Mouse (Mus musculus) ovary, postnatal 14 days (tissue): ENCODE results near the gene Ift122.
A peak's percentile ranks its signal among the peaks of the same experiment; 100 is the strongest.
"Not testable (repeated sequence)": the region's sequence is repeated elsewhere in the genome, so short reads cannot be mapped to it uniquely, and the experiment has no call there.

Experiments
- DNase-seq: peaks from one replicate; pipeline ENCODE4 v3.0.0; 2022; ENCODE audit warnings: low spot score

Ift122 gene

DNA sequence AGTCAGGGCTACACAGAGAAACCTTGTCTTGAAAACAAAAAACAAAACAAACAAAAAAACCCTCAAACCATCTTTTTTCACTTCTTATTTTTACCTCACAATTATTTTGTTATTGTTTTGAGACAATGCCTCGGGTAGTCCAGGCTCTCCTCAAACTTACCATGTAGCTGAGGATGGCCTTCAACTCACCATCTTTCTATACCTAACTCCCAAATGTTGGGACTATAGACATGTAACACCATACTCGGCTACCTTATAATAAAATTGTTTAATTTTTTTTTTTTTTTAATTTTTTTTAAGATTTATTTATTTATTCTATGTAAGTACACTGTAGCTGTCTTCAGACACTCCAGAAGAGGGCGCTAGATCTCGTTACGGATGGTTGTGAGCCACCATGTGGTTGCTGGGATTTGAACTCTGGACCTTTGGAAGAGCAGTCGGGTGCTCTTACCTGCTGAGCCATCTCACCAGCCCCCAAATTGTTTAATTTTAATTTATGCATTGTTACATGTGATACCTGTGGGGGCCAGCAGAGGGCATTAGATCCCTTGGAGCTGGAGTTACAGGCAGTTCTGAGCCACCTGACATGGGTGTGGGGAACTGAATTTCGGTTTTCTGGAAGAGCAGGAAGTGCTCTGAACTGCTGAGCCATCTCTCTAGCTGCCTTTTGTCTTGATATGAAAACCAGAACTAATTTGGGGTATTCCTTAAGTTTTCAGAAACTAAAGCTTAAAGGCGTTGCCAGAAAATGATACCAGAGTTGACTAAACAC, 6.4 kb upstream of the Ift122 start:
- peak; percentile 49 for DNase-seq

GRCm38 (mm10) chr6:115848598-115849304, 4.5 kb upstream of the Ift122 start:
- no peak for DNase-seq

DNA sequence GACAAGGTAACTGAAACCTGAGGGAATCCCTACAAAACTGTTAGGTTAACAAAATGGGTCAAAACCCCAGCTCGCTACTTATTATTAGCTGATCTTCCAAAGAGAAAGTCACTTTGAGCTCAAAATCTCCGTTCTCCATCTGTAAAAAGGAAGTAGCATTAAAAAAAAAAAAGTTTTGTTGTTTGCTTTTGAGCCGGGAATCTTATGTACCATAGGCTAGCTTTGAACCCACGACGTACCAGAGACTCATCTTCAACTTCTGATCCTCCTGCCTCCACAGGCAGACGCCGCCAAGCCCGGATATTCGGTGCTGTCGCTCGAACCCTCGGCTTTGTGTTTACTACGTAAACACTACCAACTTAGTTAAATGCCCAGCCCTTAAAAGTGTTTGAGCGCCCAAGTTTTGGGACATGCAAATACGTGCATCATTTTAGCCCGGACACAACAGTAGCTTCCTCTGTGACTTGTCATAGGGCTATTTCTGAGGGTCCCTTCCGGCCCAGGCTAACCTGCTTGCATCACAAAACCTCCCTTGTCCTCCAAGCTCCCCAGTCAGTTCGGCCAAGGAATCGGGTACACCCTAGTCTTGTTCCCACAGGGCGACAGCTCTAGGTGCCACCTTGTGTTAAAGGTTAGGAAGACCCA, 702 bp upstream of the Ift122 start:
- no peak for DNase-seq

GRCm38 (mm10) chr6:115853985-115854384, 715 bp downstream of the Ift122 start:
- DNase-seq: no peak

GRCm38 (mm10) chr6:115854432-115854831, 1.2 kb downstream of the Ift122 start:
- no peak for DNase-seq

DNA sequence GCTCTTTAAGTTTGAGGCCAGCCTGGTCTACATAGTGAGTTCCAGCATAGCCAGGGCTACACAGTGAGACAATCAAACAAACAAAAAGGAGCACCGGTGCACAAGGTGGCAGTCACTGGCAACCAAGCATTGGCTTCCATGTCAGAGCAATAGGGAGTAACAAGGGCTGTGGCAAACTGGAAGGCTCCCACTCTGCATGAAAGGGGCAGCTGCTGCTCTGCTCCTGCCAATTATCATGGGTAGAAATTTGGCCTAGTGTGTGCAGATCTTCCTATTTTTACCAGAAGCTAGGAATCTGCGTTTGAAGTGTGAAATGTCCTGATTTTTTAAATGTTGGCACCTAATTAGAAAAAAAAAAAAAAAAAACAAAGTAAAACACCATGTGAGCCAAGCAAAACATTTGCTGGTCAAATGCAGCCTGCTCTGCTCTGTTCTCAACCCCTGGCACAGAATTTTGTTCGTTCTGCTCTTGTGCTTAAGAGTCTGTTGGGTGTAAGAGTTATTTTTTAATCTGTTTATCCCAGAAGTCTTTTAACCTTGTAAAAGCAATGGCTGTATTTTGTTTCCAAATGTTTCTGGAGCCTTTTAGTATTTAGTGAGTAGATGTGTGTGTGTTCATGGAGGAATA, 2.6 kb downstream of the Ift122 start:
- DNase-seq: no peak

- DNase-seq: no peak
These were observed 3.1 kb downstream of the Ift122 start for GRCm38 (mm10) chr6:115856361-115856745.

DNA sequence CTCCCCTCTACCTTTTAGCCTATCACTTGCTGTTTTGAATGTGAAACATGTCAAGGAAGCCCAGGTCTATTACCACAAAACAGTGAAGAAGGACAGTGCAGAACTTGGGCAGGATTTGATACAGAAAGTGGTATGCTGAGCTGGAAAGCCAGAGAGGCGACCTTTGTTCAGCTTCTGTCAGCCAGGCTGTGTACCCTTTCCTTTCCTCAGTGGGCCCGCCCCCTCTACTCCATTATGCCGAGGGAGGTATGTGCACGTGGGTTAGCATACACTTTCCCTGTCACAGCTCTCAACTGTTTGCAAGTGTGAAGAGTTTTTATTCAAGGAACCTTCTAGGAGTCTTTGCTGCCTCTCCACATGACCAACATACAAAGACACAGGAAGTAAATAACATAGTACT, 6.0 kb downstream of the Ift122 start:
- DNase-seq: no peak

DNA sequence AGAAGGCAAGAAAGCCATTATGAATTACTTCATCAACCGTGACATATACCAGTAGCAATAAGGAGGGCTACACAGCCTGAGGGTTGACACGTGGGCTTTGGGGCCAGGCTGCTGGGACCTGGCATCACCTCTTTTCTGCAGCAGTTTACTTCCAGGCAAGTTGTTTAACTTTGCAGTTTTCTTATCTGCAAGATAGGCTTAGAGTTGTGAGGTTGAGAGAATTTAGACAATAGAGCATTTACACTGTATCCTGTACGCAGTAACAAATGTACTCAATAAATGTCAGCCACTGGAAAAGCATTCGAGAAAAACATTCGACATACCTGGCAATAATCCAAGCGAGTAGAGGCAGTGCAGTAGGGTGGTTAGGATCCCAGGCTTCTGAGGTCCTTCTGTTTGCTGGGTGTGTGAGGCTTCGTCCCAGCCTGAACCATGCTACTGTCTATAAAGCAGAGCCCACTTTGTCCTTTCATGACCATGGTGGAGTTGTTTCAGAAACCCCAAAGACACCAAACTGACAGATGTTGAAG, 6.8 kb downstream of the Ift122 start:
- DNase-seq: no peak

- no peak for DNase-seq
These were observed 10.1 kb downstream of the Ift122 start for GRCm38 (mm10) chr6:115863340-115863841.

DNA sequence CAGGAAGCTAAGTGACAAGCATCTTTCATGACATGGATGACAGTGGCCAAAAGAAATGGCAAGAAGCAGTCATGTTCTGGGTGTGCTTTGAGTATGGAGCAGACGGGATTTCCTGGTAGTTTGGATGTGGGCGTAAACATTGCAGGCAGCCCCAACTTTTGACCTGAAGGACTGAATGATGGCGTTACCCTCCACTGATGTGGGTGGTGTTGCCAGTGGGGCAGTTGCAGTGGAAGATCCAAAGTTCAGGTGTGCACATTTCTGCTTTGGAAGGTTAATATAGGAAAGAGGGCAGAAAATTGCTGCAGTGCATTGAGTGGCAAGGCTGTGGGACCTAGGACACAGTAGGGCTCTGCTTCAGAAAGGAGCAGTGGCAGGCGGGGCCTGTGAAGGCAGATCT, 12.0 kb downstream of the Ift122 start:
- DNase-seq: no peak

GRCm38 (mm10) chr6:115867157-115867556, 13.9 kb downstream of the Ift122 start:
- not testable (repeated sequence) for DNase-seq

- DNase-seq: not testable (repeated sequence)
These were observed 18.0 kb downstream of the Ift122 start for GRCm38 (mm10) chr6:115871318-115871717.

DNA sequence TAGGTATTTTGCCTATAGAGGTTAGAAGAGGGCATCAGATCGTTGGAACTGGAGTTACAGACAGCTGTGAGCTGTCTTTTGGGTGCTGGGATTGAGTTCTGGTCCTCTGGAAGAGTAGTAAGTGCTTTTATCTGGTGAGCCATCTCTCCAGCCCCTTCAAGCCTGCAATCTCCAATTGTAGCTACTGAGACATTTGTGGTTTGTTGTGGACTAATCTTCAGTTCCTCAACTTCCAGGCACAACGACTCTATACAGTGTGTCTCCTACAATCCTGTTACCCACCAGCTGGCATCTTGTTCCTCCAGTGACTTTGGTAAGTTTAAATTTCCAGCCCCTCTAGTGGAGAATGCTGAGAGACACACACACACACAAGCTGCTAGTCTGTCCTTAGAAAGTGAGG, 24.0 kb downstream of the Ift122 start:
- no peak for DNase-seq

DNA sequence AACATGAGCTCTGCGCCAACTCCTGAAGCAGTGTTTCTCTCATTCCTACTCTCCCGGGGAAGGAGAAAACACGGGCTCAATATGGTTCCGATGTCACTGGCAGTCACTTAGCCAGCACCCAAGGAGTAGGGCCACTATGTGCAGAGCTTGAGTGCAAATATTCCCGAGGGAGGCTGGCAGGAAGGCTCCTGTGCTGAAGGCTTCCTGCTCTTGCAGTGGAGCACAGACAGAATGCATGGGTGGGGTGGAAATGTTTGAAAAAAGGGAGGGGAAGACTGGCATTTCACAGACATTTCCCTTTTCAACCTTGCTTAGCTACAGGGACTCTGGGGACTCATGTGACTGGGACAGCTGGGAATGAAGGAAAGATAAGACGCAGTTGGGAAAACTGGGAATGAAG, 25.4 kb downstream of the Ift122 start:
- no peak for DNase-seq

DNA sequence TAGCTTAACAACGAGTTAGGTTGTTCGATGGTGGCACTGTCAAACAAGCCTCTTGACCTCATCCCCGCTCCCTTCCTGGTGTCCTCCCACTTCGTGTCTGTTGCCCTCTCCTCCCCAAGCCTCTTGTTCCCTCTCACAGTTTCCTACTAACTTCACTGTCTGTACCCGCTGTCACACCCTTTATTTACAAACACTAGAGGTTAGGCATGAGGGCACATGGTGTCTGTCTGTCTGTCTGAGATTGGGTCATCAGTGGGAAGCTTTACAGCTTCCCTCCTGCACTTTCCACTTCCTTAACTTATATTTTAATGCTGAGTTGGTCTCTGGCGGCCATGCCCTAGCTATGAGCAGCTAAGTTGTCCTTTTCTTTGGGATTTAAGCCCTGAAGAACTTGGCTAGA, 26.5 kb downstream of the Ift122 start:
- no peak for DNase-seq

DNA sequence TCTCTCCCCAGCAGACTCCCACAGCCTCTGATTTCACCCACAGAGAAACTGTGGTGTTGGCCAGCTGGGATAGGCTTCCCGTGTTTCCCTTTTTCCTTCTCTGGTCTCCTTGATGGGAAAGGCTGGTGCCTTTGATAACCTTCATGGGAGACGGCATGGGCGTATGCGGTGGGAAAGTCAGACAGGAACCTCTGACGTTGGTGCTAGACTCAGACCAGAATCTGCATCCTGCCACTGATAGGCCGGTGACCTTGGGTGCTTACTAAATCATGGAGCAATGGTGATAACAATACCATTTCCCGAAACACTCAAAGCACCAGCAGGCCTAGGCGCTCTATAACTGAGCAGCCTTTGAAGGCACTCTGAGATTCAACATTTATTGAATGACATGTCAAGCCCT, 27.5 kb downstream of the Ift122 start:
- no peak for DNase-seq

GRCm38 (mm10) chr6:115884018-115884417, 30.7 kb downstream of the Ift122 start:
- no peak for DNase-seq

DNA sequence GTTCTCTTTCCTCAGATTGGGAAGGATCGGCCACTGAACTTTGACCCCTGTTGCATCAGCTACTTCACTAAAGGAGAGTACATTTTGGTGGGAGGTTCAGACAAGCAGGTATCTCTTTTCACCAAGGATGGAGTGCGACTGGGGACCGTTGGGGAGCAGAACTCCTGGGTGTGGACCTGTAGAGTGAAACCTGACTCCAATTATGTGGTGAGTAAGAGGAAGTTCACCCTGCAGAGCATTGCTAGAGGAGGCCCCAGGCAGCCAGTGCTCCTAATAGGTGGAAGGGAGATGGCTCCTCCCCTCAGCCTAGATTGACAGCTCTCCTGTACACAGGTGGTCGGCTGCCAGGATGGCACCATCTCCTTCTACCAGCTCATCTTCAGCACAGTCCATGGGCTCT, 33.6 kb downstream of the Ift122 start:
- DNase-seq: no peak

DNA sequence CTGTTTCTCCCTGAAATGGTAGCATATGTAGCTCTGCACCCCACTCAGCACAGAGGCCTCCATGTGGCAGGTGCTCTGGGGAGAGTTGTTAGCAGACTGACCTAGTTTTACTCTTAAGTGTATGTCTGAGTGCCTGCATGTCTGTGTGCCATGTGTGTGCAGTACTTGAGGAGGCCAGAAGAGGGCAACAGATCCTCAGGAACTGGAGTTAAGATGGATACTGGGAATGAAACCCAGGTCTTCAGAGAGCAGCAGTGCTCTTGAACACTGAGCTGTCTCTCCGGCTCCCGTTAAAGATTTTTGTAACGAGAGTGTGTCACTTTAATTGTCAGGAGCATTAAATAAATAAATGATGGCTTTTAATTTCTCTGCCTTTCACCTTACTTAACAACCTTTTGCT, 35.0 kb downstream of the Ift122 start:
- no peak for DNase-seq

GRCm38 (mm10) chr6:115890601-115891000, 37.3 kb downstream of the Ift122 start:
- DNase-seq: no peak

- DNase-seq: no peak
These were observed 37.8 kb downstream of the Ift122 start for GRCm38 (mm10) chr6:115891061-115891460.
